Mouse (Mus musculus) cerebellum, adult 2 months (tissue): ENCODE measurements around the gene Hnrnpul2.

Experiments used
- CTCF ChIP-seq: fragments of 200-500 bp; IDR thresholded peaks from 2 replicates; pipeline ENCODE4 v1.5.1; 2011; ENCODE audit warnings: low read depth, mild to moderate bottlenecking, control low read depth, low read length, moderate library complexity, borderline replicate concordance; ENCODE audit not compliant: insufficient read depth
- POLR2A ChIP-seq: fragments of 200-500 bp; IDR thresholded peaks from 2 replicates; pipeline ENCODE4 v1.6.1; 2011; ENCODE audit warnings: low read length, control low read depth, borderline replicate concordance; ENCODE audit not compliant: insufficient read depth

DNA sequence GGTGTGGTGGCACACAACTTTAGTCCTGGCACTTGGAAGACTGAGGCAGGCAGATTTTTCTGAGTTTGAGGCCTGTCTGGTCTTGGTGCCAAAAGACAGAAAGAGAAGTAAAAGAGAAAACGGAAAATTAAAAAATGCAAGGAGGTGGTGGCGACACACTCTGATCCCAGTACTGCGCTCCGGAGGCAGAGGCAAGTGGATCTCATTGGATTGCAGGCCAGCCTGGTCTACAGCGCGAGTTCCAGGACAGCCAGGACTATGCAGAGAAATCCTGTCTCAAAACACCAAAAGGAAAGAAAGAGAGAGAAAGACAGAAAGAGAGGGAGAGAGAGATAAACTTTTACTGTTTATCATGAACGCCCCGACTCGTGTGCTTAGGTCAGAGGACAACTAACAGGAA is 51.0 kb downstream of the Hnrnpul2 start:
- no peak for TF ChIP-seq CTCF
- TF ChIP-seq POLR2A: no peak
